Mouse (Mus musculus): ENCODE results near the gene Hikeshi. TPM values are rescaled to one million over a fixed set of nuclear protein-coding genes. Genes with fewer than 3 reads are reported as not detected.

Gene Hikeshi
- polyA plus RNA-seq, 1 experiment: 67.9 TPM

DNA sequence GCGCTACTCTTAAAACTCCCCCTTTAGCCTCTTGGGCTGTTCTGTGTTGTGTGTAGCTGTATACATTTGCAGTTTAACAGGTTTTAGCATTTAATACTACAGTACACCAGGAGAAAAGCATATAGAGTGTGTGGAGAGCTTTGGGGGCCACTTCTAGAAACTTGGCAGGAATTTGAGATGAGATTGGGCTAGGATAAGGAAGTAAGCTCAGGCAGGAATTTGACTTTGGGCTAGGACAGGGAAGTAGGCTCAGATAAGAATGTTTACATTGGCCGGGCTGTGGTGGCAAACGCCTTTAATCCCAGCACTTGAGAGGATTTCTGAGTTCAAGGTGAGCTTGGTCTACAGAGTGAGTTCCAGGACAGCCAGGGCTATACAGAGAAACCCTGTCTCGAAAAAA, 8.4 kb upstream of the Hikeshi start:
- Histone ChIP-seq H3K4me3 (ENCODE audit: insufficient read depth, low read depth, low read length) (no peak overlapping the region), H3K27ac (replicated peaks; ENCODE audit: low read depth, low read length) (no peak overlapping the region), H3K4me1 (ENCODE audit: control insufficient read depth, insufficient read depth, insufficient read length, low read length) (no peaks in the 10 kb centered on the region)

DNA sequence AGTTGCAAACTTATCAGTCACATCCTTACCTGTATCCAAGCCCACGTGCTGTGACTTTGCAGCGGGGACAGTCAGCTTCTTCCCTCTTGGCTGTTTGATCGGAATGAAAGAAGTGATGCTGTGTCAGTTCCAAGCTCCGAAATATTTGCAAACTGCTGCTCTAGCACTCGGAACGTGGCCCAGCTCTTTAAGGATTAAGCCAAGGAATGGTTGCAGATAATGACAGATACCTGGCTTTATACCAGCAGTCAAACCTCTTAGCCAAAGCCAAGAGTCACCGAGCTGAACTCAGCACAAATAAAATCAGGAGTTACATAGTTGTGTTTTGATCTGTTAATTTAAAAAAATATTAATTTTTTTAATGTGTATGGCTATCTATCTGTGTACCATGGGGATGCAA, 7.0 kb upstream of the Hikeshi start:
- no peaks in the 10 kb centered on the region for H3K4me1 ChIP-seq (ENCODE audit: control insufficient read depth, insufficient read depth, insufficient read length, low read length)
- H3K27ac ChIP-seq (replicated peaks; ENCODE audit: low read depth, low read length): no peak overlapping the region

DNA sequence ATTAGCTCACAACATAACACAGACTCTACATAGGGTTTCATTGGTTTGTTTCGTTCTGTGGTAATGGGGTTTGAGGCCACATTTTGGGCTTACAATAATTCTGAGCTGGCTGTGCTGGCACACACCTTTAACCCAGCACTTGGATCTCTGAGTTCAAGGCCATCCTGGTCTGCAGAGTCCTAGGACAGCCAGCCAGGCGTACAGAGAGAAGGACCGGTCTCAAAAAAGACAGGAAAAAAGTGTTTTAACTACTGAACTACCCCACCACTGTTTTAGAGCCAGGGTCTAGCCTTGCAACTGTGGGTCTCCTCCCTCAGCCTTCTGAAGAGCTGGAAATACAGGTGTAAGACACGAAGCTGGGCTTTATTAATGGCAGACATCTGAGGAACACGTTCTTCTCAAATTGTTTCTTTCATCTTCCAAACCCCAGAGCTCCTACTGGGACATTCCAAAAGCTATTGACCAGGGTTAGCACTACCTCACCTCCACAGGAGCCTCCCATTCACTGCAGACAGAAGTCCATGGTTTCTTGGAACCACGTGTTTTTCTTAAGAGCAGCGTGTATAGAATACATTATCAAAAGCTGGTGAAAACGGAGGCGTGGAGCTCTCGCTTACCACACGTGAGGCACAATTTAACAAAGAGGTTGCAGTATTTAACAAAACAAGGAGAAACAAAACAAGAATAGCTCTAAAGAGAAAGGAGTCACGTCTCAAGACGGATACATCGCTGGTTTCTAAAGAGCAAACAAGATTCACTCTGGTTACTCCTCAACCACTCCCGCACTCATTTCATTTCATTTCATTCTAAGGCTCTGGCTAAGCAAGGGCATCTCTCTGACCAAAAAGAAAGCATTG, 1.3 kb downstream of the Hikeshi start:
- Histone ChIP-seq H3K4me1 (ENCODE audit: control insufficient read depth, insufficient read depth, insufficient read length, low read length) (peaks cover 4% of the 10 kb centered on the region; the same call in 1 of the 2 replicates), H3K4me3 (ENCODE audit: insufficient read depth, low read depth, low read length) (peak overlapping the region; percentile 83), H3K27ac (replicated peaks; ENCODE audit: low read depth, low read length) (no peak overlapping the region)

More for the DNA sequence above, 7.0 kb upstream of the Hikeshi start:
- H3K4me3 ChIP-seq (ENCODE audit: insufficient read depth, low read depth, low read length): no peak overlapping the region

DNA sequence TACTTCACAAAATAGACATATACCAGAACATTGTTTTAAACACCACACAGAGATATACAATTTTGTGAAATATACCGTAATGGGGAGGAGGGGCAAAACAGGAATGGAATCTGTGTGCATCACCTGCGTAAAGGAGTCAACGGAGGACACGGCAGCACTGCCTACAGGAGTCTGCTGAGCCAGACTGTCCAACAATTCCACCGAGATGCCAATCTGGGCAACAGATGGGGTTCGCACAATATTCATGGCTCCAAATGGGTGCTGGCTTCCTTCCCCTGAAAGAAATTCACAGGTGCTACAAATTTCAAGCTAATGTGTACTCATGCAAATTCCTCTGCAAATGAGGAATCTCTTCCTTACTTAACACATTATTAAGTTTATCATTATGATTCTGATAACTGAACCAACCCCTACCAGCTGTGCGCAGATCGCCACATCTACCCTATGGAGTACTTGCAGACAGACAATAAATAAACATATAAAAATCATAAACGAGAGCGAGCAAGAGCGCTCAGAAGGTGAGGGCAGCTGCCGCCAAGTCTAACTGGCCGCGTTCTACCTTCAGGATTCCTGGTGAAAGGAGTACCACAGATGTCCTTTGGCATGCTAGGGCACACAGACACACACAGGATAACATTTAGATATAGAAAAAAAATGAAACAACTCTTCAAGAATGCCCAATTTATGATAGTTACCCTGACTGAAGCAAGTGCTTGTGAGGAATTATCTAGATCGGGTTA, 17.4 kb downstream of the Hikeshi start:
- Histone ChIP-seq H3K4me1 (ENCODE audit: control insufficient read depth, insufficient read depth, insufficient read length, low read length) (no peaks in the 10 kb centered on the region), H3K4me3 (ENCODE audit: insufficient read depth, low read depth, low read length) (no peak overlapping the region), H3K27ac (replicated peaks; ENCODE audit: low read depth, low read length) (no peak overlapping the region)

DNA sequence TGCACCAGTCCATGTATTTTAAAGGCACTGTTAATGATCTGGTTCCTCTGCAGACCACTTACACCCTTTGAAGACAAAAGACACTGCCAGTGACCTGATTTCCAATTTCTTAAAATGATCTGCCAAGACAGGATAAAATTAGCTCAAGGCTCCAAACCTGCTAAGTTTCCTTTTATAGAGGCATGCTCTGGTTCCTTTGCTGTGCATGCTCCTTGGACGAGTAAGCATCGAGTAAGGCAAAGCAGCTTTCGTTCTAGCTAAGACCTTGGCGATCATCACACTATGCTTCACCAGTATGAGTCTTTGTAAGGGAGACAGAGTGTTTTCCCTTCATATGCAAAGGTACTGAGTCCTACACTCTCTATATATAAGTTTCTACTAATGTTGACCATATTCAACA, 23.2 kb downstream of the Hikeshi start:
- no peak overlapping the region for H3K4me3 ChIP-seq (ENCODE audit: insufficient read depth, low read depth, low read length)
- H3K4me1 ChIP-seq (ENCODE audit: control insufficient read depth, insufficient read depth, insufficient read length, low read length): peaks cover 2% of the 10 kb centered on the region; the same call in 1 of the 2 replicates
- H3K27ac ChIP-seq (replicated peaks; ENCODE audit: low read depth, low read length): no peak overlapping the region

DNA sequence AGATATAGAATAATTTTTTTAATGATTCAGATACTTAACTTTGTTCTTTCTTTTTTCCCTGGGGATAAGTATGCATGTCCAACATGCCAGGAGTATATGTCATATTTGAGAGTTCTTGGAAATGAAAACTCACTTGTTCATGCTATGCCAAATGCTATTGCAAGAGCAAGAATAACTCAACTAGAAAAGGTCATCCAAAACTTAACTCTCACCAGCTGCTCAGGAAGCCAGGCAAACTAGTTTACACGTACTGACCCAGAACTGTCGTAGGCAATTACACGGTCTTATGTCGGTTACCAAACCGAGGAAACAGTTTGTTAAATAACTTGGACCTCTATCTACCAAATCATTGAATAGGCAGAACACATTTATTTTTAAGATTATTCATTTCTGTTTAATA, 24.3 kb downstream of the Hikeshi start:
- Histone ChIP-seq H3K4me1 (ENCODE audit: control insufficient read depth, insufficient read depth, insufficient read length, low read length) (peaks cover 2% of the 10 kb centered on the region; the same call in 1 of the 2 replicates), H3K27ac (replicated peaks; ENCODE audit: low read depth, low read length) (no peak overlapping the region)

DNA sequence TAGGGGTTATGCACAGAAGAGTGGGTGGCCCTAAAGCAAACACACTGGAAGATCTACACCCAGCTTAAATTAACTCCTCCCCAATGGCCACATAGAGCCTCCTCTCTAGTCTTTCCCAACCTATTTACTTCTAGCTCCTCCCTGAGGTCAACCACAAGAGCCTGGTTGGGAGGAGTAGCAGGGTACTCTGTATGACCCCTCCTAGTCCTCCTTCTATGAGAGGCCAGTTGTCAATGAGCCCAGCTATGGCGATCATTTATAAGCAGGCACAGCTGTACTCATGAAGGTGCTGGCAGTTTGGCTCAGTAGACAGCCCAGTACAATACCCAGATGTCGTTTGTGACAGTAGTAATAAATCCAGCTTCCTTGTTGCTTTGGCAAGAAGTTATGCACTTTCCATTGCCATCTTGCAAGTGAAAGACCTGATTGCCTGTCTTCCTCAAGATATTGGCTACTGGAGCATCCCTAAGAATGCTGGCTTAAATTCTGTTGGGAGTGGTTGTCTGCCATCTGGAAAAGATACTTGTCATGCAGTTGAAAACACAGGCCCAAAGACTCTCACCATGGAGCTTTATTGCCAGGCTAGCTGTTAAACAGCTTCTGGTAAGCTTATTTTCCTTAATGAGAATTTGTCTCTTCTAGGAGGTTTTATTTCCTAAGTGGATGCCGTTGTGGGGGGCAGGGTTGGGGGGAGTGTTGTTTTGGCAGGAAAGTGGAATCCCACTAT, 27.4 kb downstream of the Hikeshi start:
- H3K4me1 ChIP-seq (ENCODE audit: control insufficient read depth, insufficient read depth, insufficient read length, low read length): peaks cover 2% of the 10 kb centered on the region; the same call in 1 of the 2 replicates
- no peak overlapping the region for H3K4me3 ChIP-seq (ENCODE audit: insufficient read depth, low read depth, low read length)
- no peak overlapping the region for H3K27ac ChIP-seq (replicated peaks; ENCODE audit: low read depth, low read length)

More for the DNA sequence above, 24.3 kb downstream of the Hikeshi start:
- no peak overlapping the region for H3K4me3 ChIP-seq (ENCODE audit: insufficient read depth, low read depth, low read length)

DNA sequence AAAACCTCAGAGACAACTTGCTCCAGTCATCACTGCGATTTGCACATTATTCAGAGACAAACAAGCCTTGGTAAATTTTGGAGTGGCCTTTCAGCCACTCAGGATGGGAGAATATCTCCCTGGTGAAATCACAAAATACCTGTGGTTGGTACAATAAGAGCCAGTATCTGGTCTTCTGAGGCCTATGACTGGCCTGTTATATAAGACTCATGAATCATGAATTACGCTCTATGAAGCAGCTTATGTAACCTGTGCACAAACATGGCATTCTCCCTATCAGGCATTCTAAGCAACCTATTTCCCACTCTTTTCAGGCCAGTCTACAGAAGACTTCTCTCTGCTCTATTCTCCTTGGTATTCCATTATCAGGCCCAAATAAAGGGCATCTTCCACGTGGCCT, 28.6 kb downstream of the Hikeshi start:
- Histone ChIP-seq H3K27ac (replicated peaks; ENCODE audit: low read depth, low read length) (no peak overlapping the region), H3K4me1 (ENCODE audit: control insufficient read depth, insufficient read depth, insufficient read length, low read length) (peaks cover 2% of the 10 kb centered on the region; the same call in 1 of the 2 replicates), H3K4me3 (ENCODE audit: insufficient read depth, low read depth, low read length) (no peak overlapping the region)

DNA sequence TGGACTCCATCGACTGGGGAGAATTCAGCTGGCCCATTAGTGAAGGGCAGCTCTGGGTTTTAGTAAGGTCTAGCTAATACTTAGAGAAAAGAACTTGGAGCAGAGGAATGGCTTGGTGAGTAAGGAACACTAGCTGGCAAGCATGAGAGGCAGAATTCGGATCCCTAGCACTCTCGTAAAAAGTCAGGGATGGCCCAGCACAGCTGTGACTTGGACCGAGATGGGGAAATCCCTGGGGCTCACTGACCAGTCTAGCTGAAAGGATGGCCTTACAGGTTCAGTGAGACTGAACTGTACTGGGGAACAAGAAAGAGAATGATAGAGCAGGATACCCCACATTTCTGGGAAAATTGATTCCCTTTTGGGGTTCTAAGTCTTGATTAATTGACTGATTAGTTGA, 31.3 kb downstream of the Hikeshi start:
- H3K4me1 ChIP-seq (ENCODE audit: control insufficient read depth, insufficient read depth, insufficient read length, low read length): no peaks in the 10 kb centered on the region
- no peak overlapping the region for H3K27ac ChIP-seq (replicated peaks; ENCODE audit: low read depth, low read length)

DNA sequence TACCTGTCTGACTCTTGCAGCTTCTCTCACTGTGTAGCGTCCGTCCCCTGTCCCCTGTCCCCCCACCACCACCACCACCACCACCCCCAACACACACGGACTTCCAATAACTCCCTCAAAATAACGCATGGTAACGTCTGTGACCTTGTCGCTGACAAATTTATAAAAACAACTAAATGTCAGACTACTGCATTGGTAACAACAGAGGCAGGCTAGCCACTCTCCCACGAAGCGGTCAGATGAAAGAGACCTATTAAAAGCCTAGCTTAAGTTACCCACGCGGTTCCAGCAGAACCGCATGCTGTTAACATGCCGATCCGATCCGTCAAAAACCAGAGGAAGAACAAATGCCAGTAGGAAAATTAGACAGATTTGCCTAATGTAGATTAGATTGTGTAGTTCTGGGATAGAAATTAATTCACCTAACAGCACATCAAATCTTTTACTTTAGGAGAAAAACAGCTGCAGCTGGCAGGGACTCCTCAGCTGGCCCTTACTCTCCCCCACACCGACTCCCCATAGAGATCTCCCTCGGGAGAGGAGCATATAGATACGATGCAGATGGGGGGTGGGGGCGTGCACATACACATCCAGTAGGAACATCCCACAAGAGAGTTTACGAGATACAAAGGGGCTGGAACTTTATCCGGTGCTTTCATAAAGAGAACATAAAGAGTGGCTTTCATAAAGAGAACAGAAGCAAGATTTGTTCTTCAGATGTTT, 31.9 kb downstream of the Hikeshi start:
- no peaks in the 10 kb centered on the region for H3K4me1 ChIP-seq (ENCODE audit: control insufficient read depth, insufficient read depth, insufficient read length, low read length)
- no peak overlapping the region for H3K4me3 ChIP-seq (ENCODE audit: insufficient read depth, low read depth, low read length)
- no peak overlapping the region for H3K27ac ChIP-seq (replicated peaks; ENCODE audit: low read depth, low read length)

More for the DNA sequence above, 31.3 kb downstream of the Hikeshi start:
- no peak overlapping the region for H3K4me3 ChIP-seq (ENCODE audit: insufficient read depth, low read depth, low read length)

DNA sequence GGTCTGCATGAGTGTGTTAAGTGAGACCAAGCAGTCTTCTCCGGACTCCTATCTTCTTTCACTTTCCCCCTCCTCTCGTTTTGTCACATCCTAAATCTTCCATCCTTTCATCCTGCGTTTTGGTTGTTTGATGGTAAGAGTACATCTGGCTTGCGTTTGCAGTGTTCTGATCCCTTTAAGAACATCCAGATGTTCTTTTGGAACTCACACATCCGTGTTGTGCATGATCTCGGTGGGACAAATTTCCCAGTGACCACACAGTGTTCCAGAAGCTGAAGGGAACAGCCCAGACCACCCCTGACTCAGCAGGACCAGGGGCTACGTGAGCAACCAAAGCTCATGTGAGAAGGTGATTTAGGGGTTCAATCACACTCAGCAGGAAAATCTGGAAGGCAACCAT, 32.6 kb downstream of the Hikeshi start:
- no peak overlapping the region for H3K4me3 ChIP-seq (ENCODE audit: insufficient read depth, low read depth, low read length)
- no peak overlapping the region for H3K27ac ChIP-seq (replicated peaks; ENCODE audit: low read depth, low read length)
- no peaks in the 10 kb centered on the region for H3K4me1 ChIP-seq (ENCODE audit: control insufficient read depth, insufficient read depth, insufficient read length, low read length)

DNA sequence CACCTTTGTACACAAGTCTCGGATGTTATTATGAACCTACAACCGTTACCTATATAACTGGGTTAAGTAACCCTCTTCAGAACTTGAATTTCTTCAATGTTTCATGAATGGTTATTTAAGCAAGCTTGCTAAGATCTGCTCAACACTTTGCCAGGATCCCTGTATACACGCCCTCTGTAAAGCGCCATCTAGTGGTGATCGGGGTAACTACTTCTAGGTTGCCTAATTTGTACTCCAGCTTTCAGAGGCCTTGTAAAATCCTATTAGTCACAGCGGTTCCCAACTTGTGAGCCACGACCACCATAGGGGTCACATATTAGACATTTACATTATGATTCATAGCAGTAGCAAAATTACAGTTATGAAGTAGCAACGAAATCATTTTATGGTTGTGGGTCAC, 33.1 kb downstream of the Hikeshi start:
- no peak overlapping the region for H3K27ac ChIP-seq (replicated peaks; ENCODE audit: low read depth, low read length)
- H3K4me1 ChIP-seq (ENCODE audit: control insufficient read depth, insufficient read depth, insufficient read length, low read length): no peaks in the 10 kb centered on the region
- H3K4me3 ChIP-seq (ENCODE audit: insufficient read depth, low read depth, low read length): no peak overlapping the region

DNA sequence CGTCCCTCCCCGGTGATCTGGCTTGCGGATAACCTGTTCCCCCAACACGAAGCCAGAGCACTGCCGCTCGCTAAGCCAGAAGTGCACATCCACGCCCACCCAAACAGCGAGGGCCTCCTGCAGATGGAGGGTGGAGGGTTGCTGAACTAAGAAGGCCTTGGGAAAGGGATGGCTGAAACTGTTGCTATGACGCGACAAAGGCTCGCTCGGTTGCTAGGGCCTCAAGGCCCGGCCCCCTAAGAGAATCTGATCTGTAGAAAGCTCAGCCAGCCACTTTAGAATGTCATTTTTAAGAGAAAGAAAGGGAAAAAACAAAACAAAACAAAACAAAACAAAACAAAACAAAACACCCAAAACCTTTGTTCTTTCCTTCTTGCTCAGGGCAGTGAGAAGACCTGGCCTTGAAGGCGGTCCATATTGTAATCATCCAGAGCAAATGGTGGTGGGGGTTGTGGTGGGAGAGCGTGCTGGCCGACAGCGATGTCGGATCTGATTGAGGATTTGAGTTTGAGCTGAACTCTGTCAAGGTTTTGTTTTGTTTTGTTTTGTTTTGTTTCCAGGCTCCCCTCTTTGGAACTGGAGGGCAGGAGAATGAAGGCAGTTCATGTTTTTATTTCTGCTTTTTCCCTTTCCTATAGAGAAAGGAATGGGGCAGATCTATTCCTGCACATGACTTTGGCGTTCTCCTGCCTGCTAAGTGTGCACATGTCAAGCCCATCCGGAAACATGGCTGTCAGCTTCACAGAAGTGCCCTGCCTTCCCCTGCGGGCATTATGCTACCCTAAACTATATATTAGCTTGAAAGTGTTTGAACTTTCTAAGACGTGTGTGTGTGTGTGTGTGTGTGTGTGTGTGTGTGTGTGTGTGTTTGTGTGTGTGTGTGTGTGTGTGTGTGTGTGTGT, 37.3 kb downstream of the Hikeshi start, which contains the start of gene Ccdc81:
Gene Ccdc81 (minus strand): TSS at position 188 of the 902 bp plus-strand sequence.
- H3K4me1 ChIP-seq (ENCODE audit: control insufficient read depth, insufficient read depth, insufficient read length, low read length): 0 out of 2 replicates have a peak, but pooled peaks cover 2% of the 10 kb centered on the region
- H3K4me3 ChIP-seq (ENCODE audit: insufficient read depth, low read depth, low read length): no peak within 1 kb of the TSS
- no peak within 1 kb of the TSS for H3K27ac ChIP-seq (replicated peaks; ENCODE audit: low read depth, low read length)

DNA sequence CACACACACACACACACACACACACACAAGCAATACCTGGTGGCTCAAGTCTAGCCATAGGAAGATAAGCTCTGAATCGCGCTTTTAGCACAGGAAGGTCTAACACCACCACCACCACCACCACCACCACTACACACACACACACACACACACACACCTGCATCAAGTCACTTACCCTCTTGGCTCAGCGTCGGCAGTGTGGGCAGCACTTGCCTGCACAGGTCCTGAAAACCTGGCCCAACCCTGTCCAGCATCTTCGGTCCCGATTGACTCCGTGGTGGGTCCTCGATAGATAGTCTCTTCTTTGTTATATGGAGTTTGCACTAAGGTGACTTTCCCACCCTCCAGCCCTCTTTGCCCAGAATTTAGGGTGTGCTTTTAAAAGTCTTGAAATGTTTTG, 38.0 kb downstream of the Hikeshi start:
- Histone ChIP-seq H3K27ac (replicated peaks; ENCODE audit: low read depth, low read length) (no peak overlapping the region), H3K4me1 (ENCODE audit: control insufficient read depth, insufficient read depth, insufficient read length, low read length) (0 out of 2 replicates have a peak, but pooled peaks cover 2% of the 10 kb centered on the region), H3K4me3 (ENCODE audit: insufficient read depth, low read depth, low read length) (no peak overlapping the region)

All from brown adipose tissue, adult 24 weeks (tissue).